Mouse (Mus musculus): ENCODE results near the gene Syt8.

DNA sequence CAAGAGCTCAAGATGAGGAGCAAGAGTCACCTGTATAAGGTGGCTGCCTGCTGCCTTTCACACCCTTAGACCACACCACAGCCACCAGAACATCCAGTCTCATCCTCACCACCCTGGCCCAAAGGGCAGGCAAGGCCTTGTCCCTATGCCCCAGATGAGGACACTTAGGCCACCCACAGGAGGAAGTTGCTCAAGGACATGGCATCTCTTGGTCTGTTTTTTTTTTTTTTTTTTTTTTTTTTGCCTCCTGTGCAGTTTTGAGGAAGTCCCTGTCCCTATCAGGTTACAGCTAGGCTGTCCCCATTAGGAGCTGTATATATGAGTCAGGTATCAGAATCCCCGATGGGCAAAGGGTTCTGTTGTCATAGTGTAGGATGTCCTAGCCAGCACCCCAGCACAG lies 35.4 kb upstream of the Syt8 start:
- no peak for TF ChIP-seq CTCF (IDR thresholded peaks at IDR 0.05; ENCODE audit: control insufficient read depth, insufficient read depth, low read length)
- no peak for TF ChIP-seq POLR2A (IDR thresholded peaks at IDR 0.05; ENCODE audit: borderline replicate concordance, control insufficient read depth, low read depth, low read length)
